Mouse (Mus musculus): ENCODE measurements around the gene Gm5475. TPM values are rescaled to one million over a fixed set of nuclear protein-coding genes. Genes with fewer than 3 reads are reported as not detected.

Gm5475 gene
- polyA plus RNA-seq, 1 experiment from 2014 or later, result 0.12 TPM

DNA sequence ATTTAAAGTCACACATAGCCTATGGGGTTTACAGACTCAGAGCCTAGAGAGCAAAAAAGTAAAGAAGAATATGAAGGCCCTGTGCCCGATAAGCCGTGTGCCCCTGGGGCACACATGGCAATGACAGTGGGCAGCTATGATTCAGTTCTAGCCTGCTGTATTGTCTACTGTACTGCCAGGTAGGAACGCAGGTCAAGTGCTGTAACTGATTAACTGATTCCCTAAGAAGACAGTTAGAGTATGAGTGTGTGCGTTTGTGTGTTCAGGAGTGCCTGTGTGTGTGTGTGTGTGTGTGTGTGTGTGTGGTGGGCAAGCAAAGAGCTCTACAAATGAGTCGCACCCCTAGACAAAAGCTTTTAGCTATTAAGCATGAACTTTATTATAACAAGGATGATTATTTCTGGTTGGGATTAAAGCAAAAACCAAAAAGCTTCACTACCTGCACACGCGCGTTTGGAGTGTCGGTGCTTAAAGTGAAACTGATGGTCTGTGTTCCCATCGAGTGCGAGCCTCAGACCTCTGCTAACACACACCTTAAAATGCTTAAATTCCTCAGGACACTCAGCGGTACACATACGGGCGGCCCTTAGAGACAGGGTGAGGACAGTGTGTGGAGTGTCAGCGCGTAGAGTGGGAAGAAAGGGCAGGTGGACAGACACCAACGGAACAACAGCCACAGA, 34.3 kb upstream of the Gm5475 start:
- peak overlapping the region; percentile 28 for H3K4me2 ChIP-seq (replicated peaks; ENCODE audit: low read depth, low read length)
- H3K27me3 ChIP-seq (replicated peaks; ENCODE audit: insufficient read depth, low read length), result no peaks in the 10 kb centered on the region
- WGBS, result 57% methylated on average over 17 of the region's 17 CpGs
- no peaks in the 10 kb centered on the region for H3K4me1 ChIP-seq (ENCODE audit: insufficient read depth, low read depth, low read length)
- no peak overlapping the region for H3K9ac ChIP-seq (replicated peaks; ENCODE audit: low read depth)
- TF ChIP-seq EP300 (IDR thresholded peaks at IDR 0.05), result no peak
- H3K36me3 ChIP-seq (ENCODE audit: insufficient read depth, low read length), result no peaks in the 10 kb centered on the region
- H3K27ac ChIP-seq (ENCODE audit: low read length), result peak overlapping the region; percentile 81
- H3K4me3 ChIP-seq (ENCODE audit: low read depth, low read length), result no peak overlapping the region
- peak; percentile 81 for DNase-seq (ENCODE audit: low spot score)
- no peaks in the 10 kb centered on the region for H3K9me3 ChIP-seq (ENCODE audit: low read length)
- peak; percentile 93 for ATAC-seq

DNA sequence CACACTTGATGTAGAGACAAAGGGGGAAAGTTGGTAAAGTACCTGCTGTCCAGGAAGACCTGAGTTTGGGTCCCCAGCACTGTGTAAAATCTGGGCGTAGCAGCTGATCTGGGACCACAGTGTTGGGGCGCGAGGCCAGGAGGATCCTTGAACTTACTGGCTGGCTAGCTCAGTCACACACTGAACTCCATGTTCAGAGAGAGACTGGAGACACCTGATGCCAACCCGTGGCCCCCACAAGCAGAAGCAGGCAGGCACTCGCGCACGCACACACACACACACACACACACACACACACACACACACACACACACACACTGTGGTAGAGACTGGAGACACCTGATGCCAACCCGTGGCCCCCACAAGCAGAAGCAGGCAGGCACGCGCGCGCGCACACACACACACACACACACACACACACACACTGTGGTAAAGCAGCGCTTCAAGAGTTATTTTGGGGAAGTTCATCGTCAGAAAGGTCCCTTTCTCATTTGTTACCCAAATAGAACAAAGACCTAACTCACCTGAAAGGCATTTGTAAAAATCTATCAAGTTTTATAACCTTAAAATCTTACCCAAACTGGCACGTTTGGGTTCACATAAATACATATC, 33.6 kb upstream of the Gm5475 start:
- DNase-seq (ENCODE audit: low spot score) (peak; percentile 17), ATAC-seq (peak; percentile 64)
- Histone ChIP-seq H3K36me3 (ENCODE audit: insufficient read depth, low read length) (no peaks in the 10 kb centered on the region), H3K9me3 (ENCODE audit: low read length) (no peaks in the 10 kb centered on the region), H3K9ac (replicated peaks; ENCODE audit: low read depth) (no peak overlapping the region), H3K4me2 (replicated peaks; ENCODE audit: low read depth, low read length) (peak overlapping the region; percentile 28), H3K4me3 (ENCODE audit: low read depth, low read length) (no peak overlapping the region), H3K27me3 (replicated peaks; ENCODE audit: insufficient read depth, low read length) (no peaks in the 10 kb centered on the region), H3K4me1 (ENCODE audit: insufficient read depth, low read depth, low read length) (no peaks in the 10 kb centered on the region), H3K27ac (ENCODE audit: low read length) (peak overlapping the region; percentile 81)
- WGBS, result 61% methylated on average over 15 of the region's 16 CpGs
- TF ChIP-seq EP300 (IDR thresholded peaks at IDR 0.05), result no peak
- no peak for TF ChIP-seq CTCF (IDR thresholded peaks at IDR 0.05)

DNA sequence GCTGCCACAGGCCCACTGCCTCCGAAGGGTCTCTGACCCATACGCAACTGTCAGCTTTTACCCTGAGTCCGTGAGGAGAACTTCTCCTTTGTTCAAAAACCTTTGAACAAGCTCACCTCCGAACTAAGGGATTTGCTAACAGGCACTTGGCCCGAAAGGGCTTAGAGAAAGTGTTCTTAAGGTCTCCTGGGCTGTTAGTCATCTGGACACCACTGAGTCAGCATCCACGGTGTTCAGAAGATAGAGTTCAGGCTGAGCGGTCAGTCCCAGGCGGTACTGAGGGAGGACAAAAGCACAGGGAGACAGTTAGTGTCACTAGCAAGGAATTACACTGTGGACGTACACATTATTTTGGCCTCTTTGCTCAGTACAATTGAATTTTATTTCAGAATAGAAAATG, 33.1 kb upstream of the Gm5475 start:
- Histone ChIP-seq H3K9me3 (ENCODE audit: low read length) (no peaks in the 10 kb centered on the region), H3K36me3 (ENCODE audit: insufficient read depth, low read length) (no peaks in the 10 kb centered on the region), H3K4me2 (replicated peaks; ENCODE audit: low read depth, low read length) (no peak overlapping the region), H3K4me1 (ENCODE audit: insufficient read depth, low read depth, low read length) (no peaks in the 10 kb centered on the region), H3K27ac (ENCODE audit: low read length) (peak overlapping the region; percentile 81), H3K27me3 (replicated peaks; ENCODE audit: insufficient read depth, low read length) (no peaks in the 10 kb centered on the region), H3K9ac (replicated peaks; ENCODE audit: low read depth) (no peak overlapping the region), H3K4me3 (ENCODE audit: low read depth, low read length) (no peak overlapping the region)
- TF ChIP-seq CTCF (IDR thresholded peaks at IDR 0.05) (no peak), EP300 (IDR thresholded peaks at IDR 0.05) (no peak)
- 0 out of 2 replicates have a peak, but pooled peaks have one; percentile 12 for ATAC-seq
- DNase-seq (ENCODE audit: low spot score), result peak; percentile 55
- 53% methylated on average over 9 of the region's 9 CpGs for WGBS

DNA sequence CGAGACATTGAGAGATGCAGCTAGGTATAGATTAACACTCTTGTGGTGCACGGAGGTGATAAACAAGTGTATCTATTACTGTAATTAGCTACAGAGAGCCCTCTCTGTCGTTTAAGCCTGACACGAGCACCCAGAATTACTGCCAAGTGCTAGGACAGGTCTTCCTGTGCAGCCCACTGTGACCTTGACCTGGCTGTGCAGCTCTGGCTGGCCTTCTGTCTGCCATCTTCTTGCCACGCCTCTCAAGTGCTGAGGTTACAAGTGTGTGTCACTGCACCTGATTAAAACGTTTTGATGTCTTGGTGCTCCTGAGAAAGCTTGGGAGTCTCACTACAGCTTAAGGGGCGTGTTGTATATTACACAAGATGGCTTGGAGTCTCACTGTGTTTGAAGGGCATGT, 30.9 kb upstream of the Gm5475 start:
- Histone ChIP-seq H3K27ac (ENCODE audit: low read length) (no peak overlapping the region), H3K36me3 (ENCODE audit: insufficient read depth, low read length) (peaks cover 14% of the 10 kb centered on the region; the same call in 1 of the 2 replicates), H3K4me3 (ENCODE audit: low read depth, low read length) (no peak overlapping the region), H3K27me3 (replicated peaks; ENCODE audit: insufficient read depth, low read length) (no peaks in the 10 kb centered on the region), H3K4me2 (replicated peaks; ENCODE audit: low read depth, low read length) (no peak overlapping the region), H3K9me3 (ENCODE audit: low read length) (no peaks in the 10 kb centered on the region), H3K4me1 (ENCODE audit: insufficient read depth, low read depth, low read length) (no peaks in the 10 kb centered on the region), H3K9ac (replicated peaks; ENCODE audit: low read depth) (no peak overlapping the region)
- ATAC-seq (no peak), DNase-seq (ENCODE audit: low spot score) (no peak)
- 61% methylated on average over 7 of the region's 7 CpGs for WGBS
- TF ChIP-seq EP300 (IDR thresholded peaks at IDR 0.05) (no peak), CTCF (IDR thresholded peaks at IDR 0.05) (no peak)

DNA sequence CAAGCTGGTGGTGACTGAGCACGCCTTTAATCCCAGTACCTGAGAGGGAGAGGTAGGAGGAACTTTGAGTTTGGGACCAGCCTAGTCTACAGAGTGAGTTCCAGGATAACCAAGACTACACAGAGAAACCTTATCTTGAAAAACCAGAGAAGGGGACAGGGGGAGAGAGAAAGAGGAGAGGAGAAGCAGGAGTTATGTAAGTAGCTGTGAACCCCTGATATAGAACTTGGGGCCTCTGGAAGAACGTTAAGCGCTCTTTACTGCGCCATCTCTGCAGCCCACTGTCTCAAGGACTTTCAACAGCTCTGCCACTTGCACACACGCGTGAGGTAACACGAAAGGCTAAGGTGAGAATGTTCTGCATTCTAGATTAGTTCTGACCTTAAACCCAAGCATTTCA, 30.3 kb upstream of the Gm5475 start:
- H3K27ac ChIP-seq (ENCODE audit: low read length), result no peak overlapping the region
- DNase-seq (ENCODE audit: low spot score) (no peak), ATAC-seq (no peak)
- no peaks in the 10 kb centered on the region for H3K4me1 ChIP-seq (ENCODE audit: insufficient read depth, low read depth, low read length)
- H3K9me3 ChIP-seq (ENCODE audit: low read length), result no peaks in the 10 kb centered on the region
- TF ChIP-seq EP300 (IDR thresholded peaks at IDR 0.05), result no peak
- no peak for TF ChIP-seq CTCF (IDR thresholded peaks at IDR 0.05)
- H3K27me3 ChIP-seq (replicated peaks; ENCODE audit: insufficient read depth, low read length), result no peaks in the 10 kb centered on the region
- no peak overlapping the region for H3K4me2 ChIP-seq (replicated peaks; ENCODE audit: low read depth, low read length)
- no peak overlapping the region for H3K9ac ChIP-seq (replicated peaks; ENCODE audit: low read depth)
- peaks cover 18% of the 10 kb centered on the region for H3K36me3 ChIP-seq (ENCODE audit: insufficient read depth, low read length)
- no peak overlapping the region for H3K4me3 ChIP-seq (ENCODE audit: low read depth, low read length)
- WGBS, result 60% methylated on average over 7 of the region's 7 CpGs

DNA sequence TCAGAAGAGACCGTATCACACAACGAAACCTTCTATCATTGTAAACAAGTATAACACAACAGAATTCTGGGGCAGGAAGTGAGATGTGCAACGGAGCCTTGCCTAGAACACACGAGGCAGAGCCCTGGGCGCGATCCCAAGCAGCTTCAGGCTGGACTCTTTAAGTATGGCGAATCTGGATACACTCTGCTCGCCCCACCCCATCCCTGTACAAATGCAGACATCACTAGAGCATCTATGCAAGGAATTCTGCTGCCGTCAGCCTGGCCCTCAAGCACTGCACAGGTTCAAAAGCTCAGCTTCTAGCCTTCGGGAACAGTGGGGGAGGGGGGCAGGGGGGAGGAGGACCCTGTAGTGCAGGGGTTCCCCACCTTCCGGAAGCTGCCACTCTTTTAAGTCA, 28.9 kb upstream of the Gm5475 start:
- WGBS, result 80% methylated on average over 11 of the region's 11 CpGs
- ATAC-seq, result no peak
- peaks cover 26% of the 10 kb centered on the region for H3K36me3 ChIP-seq (ENCODE audit: insufficient read depth, low read length)
- TF ChIP-seq EP300 (IDR thresholded peaks at IDR 0.05) (no peak), CTCF (IDR thresholded peaks at IDR 0.05) (no peak)
- H3K4me3 ChIP-seq (ENCODE audit: low read depth, low read length), result no peak overlapping the region
- no peak for DNase-seq (ENCODE audit: low spot score)
- H3K4me2 ChIP-seq (replicated peaks; ENCODE audit: low read depth, low read length), result no peak overlapping the region
- H3K27me3 ChIP-seq (replicated peaks; ENCODE audit: insufficient read depth, low read length), result no peaks in the 10 kb centered on the region
- no peaks in the 10 kb centered on the region for H3K4me1 ChIP-seq (ENCODE audit: insufficient read depth, low read depth, low read length)
- no peak overlapping the region for H3K9ac ChIP-seq (replicated peaks; ENCODE audit: low read depth)
- no peaks in the 10 kb centered on the region for H3K9me3 ChIP-seq (ENCODE audit: low read length)
- H3K27ac ChIP-seq (ENCODE audit: low read length), result no peak overlapping the region

Data from lung, postnatal 0 days (tissue).